Mouse (Mus musculus) Patski (cell line): ENCODE data around the gene 2310030G06Rik. TPM values are rescaled to one million over a fixed set of nuclear protein-coding genes. Genes with fewer than 3 reads are reported as not detected.

Experiments used
- ATAC-seq: fragments of 100-300 bp; one replicate; pipeline ENCODE4 v1.8.0; 2021
- CTCF ChIA-PET: fragments of 350-600 bp; sonication (Branson Sonifier 250); formaldehyde crosslinking; loops from one replicate; lab custom pipeline; 2022; ENCODE audit warnings: inconsistent platforms; lab: Charles Lee
- POLR2A ChIA-PET: fragments of 350-600 bp; sonication (Branson Sonifier 250); formaldehyde crosslinking; loops from one replicate; lab custom pipeline; 2022; ENCODE audit warnings: antibody characterized with exemption, inconsistent platforms; lab: Charles Lee
- DNase-seq: peaks from one replicate; pipeline ENCODE4 v3.0.0-alpha.2; 2011; ENCODE audit warnings: low read depth, low spot score
- H3K27me3 ChIP-seq: fragments of 371-371 bp; one replicate; pipeline ENCODE4 v1.5.1; 2021
- CTCF ChIP-seq: fragments of 100-300 bp; IDR thresholded peaks from one replicate; pipeline ENCODE4 v1.5.1; 2021
- in situ Hi-C: fragments of 300-500 bp; cut with MboI; formaldehyde crosslinking; loops from 3 replicates; pipeline ENCODE4 v1.11.1; 2018; ENCODE audit warnings: low pct_unique_long_range_greater_than_20kb, mixed read lengths
- polyA plus RNA-seq: library from polyadenylated mRNA; unstranded; gene quantifications from one replicate; pipeline ENCODE4 v1.2.3, GENCODE M21; 2021

2310030G06Rik gene
- polyA plus RNA-seq = 33.1 TPM

- no peak for TF ChIP-seq CTCF
- ATAC-seq = peak; percentile 41
- CTCF ChIA-PET = interaction anchor here (0.8 to 1.3 kb wide), 3 partner anchors 16 to 24 kb away, joined by 3 to 5 read pairs (median 4); no protein-coding TSS in a partner anchor
Measured at GRCm38 (mm10) chr9:50746214-50746677, at the start of gene 2310030G06Rik. Gene 2310030G06Rik (minus strand): TSS chr9:50746536.

GRCm38 (mm10) chr9:50795266-50795665, 48.9 kb upstream of the 2310030G06Rik start:
- H3K27me3 ChIP-seq = no peaks in the 10 kb centered on the region
- DNase-seq (no peak), ATAC-seq (no peak)
- ChIA-PET CTCF (no interaction called here), POLR2A (no interaction called here)
- no peak for TF ChIP-seq CTCF
- in situ Hi-C loops = no loop called here

More at GRCm38 (mm10) chr9:50746214-50746677, at the start of gene 2310030G06Rik:
- in situ Hi-C loops = no loop called here
- POLR2A ChIA-PET = interaction anchor here (2.0 kb wide), 1 partner anchor 19 kb away, joined by 6 read pairs; no protein-coding TSS in a partner anchor
- DNase-seq = no peak
- H3K27me3 ChIP-seq = no peaks in the 10 kb centered on the region

- POLR2A ChIA-PET = no interaction called here
- DNase-seq (no peak), ATAC-seq (no peak)
- no peaks in the 10 kb centered on the region for H3K27me3 ChIP-seq
- TF ChIP-seq CTCF = peak; percentile 81
- in situ Hi-C loops = no loop called here
- CTCF ChIA-PET = interaction anchor here (1.7 kb wide), 1 partner anchor 14 kb away, joined by 6 read pairs; the partner anchor contains the start of gene Fdxacb1
Measured at GRCm38 (mm10) chr9:50782155-50782554, 35.8 kb upstream of the 2310030G06Rik start.

GRCm38 (mm10) chr9:50776162-50776760, 29.9 kb upstream of the 2310030G06Rik start:
- ChIA-PET CTCF (interaction anchor here (1.2 kb wide), 1 partner anchor 25 kb away, joined by 3 read pairs; no protein-coding TSS in a partner anchor), POLR2A (no interaction called here)
- TF ChIP-seq CTCF = no peak
- in situ Hi-C loops = no loop called here
- no peaks in the 10 kb centered on the region for H3K27me3 ChIP-seq
- DNase-seq = no peak
- no peak for ATAC-seq

GRCm38 (mm10) chr9:50775662-50776126, 29.4 kb upstream of the 2310030G06Rik start:
- ATAC-seq = peak; percentile 33
- ChIA-PET POLR2A (no interaction called here), CTCF (no interaction called here)
- DNase-seq = no peak
- in situ Hi-C loops = no loop called here
- H3K27me3 ChIP-seq = no peaks in the 10 kb centered on the region
- no peak for TF ChIP-seq CTCF

- in situ Hi-C loops = no loop called here
- TF ChIP-seq CTCF = no peak
- ChIA-PET CTCF (interaction anchor here (1.4 kb wide), 1 partner anchor 12 kb away, joined by 6 read pairs; no protein-coding TSS in a partner anchor), POLR2A (interaction anchor here (0.6 kb wide), 1 partner anchor 1664 kb away, joined by 3 read pairs; no protein-coding TSS in a partner anchor)
- DNase-seq (no peak), ATAC-seq (peak; percentile 49)
- H3K27me3 ChIP-seq = no peaks in the 10 kb centered on the region
Measured at GRCm38 (mm10) chr9:50774991-50775612, 28.8 kb upstream of the 2310030G06Rik start, which contains the start of the genes Alg9 and 1110032A03Rik. Gene Alg9 (plus strand): TSS chr9:50775019. Gene 1110032A03Rik (minus strand): TSS chr9:50775520.

GRCm38 (mm10) chr9:50774026-50774462, 27.7 kb upstream of the 2310030G06Rik start:
- no peaks in the 10 kb centered on the region for H3K27me3 ChIP-seq
- ATAC-seq = no peak
- ChIA-PET POLR2A (interaction anchor here (0.8 kb wide), 1 partner anchor 104 kb away, joined by 5 read pairs; no protein-coding TSS in a partner anchor), CTCF (interaction anchor here (1.4 kb wide), 1 partner anchor 11 kb away, joined by 6 read pairs; no protein-coding TSS in a partner anchor)
- in situ Hi-C loops = no loop called here
- no peak for TF ChIP-seq CTCF
- no peak for DNase-seq

- in situ Hi-C loops = no loop called here
- TF ChIP-seq CTCF = no peak
- DNase-seq (no peak), ATAC-seq (no peak)
- H3K27me3 ChIP-seq = no peaks in the 10 kb centered on the region
- ChIA-PET CTCF (interaction anchor here (3.9 kb wide), 1 partner anchor 16 kb away, joined by 33 read pairs; the partner anchor contains the start of gene Hspb2), POLR2A (interaction anchor here (1.8 kb wide), 1 partner anchor 16 kb away, joined by 5 read pairs; no protein-coding TSS in a partner anchor)
Measured at GRCm38 (mm10) chr9:50770011-50770410, 23.7 kb upstream of the 2310030G06Rik start.

- POLR2A ChIA-PET = interaction anchor here (1.8 kb wide), 1 partner anchor 14 kb away, joined by 5 read pairs; no protein-coding TSS in a partner anchor
- CTCF ChIA-PET = interaction anchor here (0.8 to 3.9 kb wide), 14 partner anchors 9 to 59 kb away, joined by 3 to 33 read pairs (median 4); partner anchors contain the start of gene Hspb2
- peak; percentile 99 for TF ChIP-seq CTCF
- H3K27me3 ChIP-seq = no peaks in the 10 kb centered on the region
- ATAC-seq = peak; percentile 97
- DNase-seq = no peak
- in situ Hi-C loops = loop anchor here (10.0 kb wide), 1 partner anchor 54 kb away; no protein-coding TSS in a partner anchor
Measured at GRCm38 (mm10) chr9:50768107-50769002, 22.0 kb upstream of the 2310030G06Rik start, which contains the start of gene Fdxacb1. Gene Fdxacb1 (plus strand): TSS chr9:50768236.
